Mouse (Mus musculus) hindbrain, embryonic 14.5 days (tissue): ENCODE measurements around the gene Gys2. TPM values are rescaled to one million over a fixed set of nuclear protein-coding genes. Genes with fewer than 3 reads are reported as not detected.

ENCODE experiments used
- polyA plus RNA-seq: library from polyadenylated mRNA; unstranded; fragments of >200 nt; fragmentation: Nextera tagmentation; extraction: Ambion mirVana; gene quantifications from 2 replicates; pipeline ENCODE4 v1.2.1, GENCODE M21; 2014

Gys2 gene
- polyA plus RNA-seq, 1 experiment from 2014 or later, result 0.07 TPM

Other genes starting within 250 kb of the Gys2 start
- not detected in 2 replicates for gene Iapp, start 174.7 kb downstream of the Gys2 start, polyA plus RNA-seq
- gene Slco1a5, start 150.1 kb downstream of the Gys2 start, polyA plus RNA-seq, result 0.40 and 0.75 TPM in 2 replicates
- gene Pyroxd1, start 127.5 kb downstream of the Gys2 start, polyA plus RNA-seq, result 20.3 and 21.1 TPM in 2 replicates
- gene Recql, start 86.0 kb downstream of the Gys2 start, polyA plus RNA-seq, result 27.2 and 28.4 TPM in 2 replicates
- 82.7 and 84.3 TPM in 2 replicates for gene Golt1b, start 85.9 kb downstream of the Gys2 start, polyA plus RNA-seq
- gene Spx, start 59.7 kb downstream of the Gys2 start, polyA plus RNA-seq, result 1.7 and 3.2 TPM in 2 replicates
- gene Ldhb, start 34.8 kb upstream of the Gys2 start, polyA plus RNA-seq, result 483 and 499 TPM in 2 replicates
- gene Kcnj8, start 98.5 kb upstream of the Gys2 start, polyA plus RNA-seq, result 12.4 and 12.9 TPM in 2 replicates
- gene Abcc9, start 229.2 kb upstream of the Gys2 start, polyA plus RNA-seq, result 4.6 and 4.9 TPM in 2 replicates